Mouse (Mus musculus) spleen, adult 2 months (tissue): ENCODE data around the gene Tas2r140.

Experiments
- CTCF ChIP-seq: fragments of 200-500 bp; IDR thresholded peaks from 2 replicates; pipeline ENCODE4 v1.5.1; 2011; ENCODE audit warnings: mild to moderate bottlenecking, inconsistent platforms; ENCODE audit not compliant: insufficient read depth, insufficient read length, insufficient replicate concordance; ENCODE audit errors: extremely low read depth
- POLR2A ChIP-seq: fragments of 200-500 bp; IDR thresholded peaks from 2 replicates; pipeline ENCODE4 v1.6.1; 2011; ENCODE audit warnings: low read depth, low read length, inconsistent platforms

DNA sequence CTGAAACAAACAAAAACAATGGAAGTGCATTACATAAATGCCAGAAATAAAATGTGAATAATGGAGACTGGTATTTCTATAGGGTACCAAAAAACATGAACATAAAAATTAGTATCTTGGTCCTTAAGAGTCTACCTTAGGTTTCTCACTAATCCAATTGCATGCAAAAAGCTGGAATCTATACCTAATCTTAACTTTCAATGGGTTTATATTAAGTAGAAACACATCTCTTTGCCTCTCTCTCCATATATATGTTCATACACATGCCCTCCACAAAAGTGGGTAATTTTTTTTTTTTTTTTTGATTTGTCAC, 48.9 kb upstream of the Tas2r140 start, which contains the start of gene Smim10l1:
- TF ChIP-seq CTCF (no peak), POLR2A (no peak)
